Mouse (Mus musculus) heart, postnatal 4 days (tissue): ENCODE results near the gene Crb2. TPM values are rescaled to one million over a fixed set of nuclear protein-coding genes. Genes with fewer than 3 reads are reported as not detected.

Experiments used
- DNase-seq: peaks from one replicate; pipeline ENCODE4 v3.0.0; 2021
- total RNA-seq, 2 experiments: library from RNA; stranded (reverse); gene quantifications; 2 replicates each; pipeline ENCODE4 v1.2.3; 2021

The Crb2 gene
- 1 to 10 TPM; 1.5 to 2.0 TPM for total RNA-seq

DNA sequence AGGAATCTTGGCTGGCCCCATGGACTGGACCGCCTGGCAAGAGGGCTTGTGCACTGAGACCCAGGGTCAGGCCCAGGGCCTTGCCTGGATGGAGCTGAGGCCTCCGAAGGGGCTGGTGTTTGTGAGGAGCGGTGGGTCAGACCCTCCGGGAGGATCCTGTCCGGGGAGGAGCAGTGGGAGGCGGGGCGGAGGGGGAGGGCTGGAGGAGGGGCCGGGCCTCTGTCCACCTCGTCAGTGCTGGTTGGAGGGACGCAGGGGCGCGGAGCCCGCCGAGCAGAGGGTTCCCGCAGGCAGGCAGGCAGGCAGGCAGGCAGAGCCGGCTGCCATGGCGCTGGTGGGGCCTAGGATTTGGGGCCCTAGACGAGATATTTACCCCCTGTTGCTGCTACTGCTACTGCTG lies at the start of gene Crb2:
Crb2 (plus strand) TSS at position 234 of the 400 bp plus-strand sequence.
- no peak for DNase-seq

DNA sequence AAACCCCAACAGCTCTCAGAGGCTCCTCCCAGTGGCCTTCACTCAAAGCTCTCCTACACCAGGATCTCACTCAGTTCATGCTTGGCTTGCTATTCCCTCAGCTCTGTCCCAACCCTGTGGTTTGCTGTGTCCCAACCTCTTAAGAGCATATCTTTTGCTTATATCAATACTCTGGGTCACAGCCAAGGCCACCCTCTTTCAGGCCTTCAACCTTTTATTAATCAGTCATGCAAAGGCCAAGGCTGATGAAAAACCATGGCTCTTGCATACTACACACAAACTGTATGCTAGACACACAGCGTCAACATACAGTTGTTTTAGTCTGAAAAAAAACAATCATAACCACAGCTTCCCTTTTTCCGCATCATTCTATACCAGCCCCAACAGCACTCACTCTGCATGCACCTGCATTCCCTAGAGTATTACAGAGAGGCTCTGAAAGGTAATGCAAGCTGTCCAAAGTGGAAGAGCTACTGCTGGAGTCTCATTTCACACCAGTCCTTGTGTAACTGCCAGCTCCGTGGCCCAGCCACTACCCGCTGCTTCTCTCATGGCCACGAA lies 44.7 kb upstream of the Crb2 start:
- DNase-seq: no peak

DNA sequence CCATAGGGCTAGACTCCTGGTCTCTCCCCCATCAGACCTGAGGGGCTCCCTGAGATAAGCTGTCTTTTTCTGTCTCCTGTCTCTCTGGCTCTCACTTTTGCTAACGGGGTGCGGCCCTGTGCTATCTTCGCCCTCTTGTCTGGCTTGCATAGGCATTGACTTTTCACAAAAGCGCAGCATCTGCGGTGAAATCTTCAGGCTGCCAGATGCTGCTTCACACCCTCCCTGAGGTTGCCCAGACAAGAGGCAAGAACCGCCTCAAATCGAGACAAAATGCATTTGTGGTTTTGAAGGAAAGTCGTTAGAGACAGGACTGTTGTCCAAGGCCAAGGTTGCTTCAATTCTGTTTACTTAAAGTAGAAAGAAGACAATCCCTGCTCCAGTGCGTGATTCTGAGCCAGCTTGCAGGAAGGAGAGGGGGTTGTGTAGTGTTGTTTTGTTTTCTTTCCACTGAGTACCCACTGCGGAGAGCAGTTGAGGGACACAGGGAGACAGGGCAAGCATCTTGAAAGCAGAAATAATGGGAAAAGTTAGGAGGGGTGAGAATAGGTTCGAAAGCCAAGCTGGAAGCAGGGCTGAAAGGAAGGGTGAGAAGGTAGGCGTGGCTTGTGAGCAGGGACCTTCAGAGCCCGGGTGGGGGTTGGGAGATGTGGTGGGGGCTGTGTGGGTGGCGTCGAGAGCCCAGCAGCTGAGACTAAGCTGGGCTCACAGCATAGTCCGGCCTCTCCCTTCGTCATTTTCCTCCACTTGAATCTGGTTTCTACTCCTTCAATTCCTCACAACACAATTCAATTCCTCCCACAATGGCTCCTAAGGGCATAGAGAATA lies 40.9 kb upstream of the Crb2 start:
- peak; percentile 43 for DNase-seq

DNA sequence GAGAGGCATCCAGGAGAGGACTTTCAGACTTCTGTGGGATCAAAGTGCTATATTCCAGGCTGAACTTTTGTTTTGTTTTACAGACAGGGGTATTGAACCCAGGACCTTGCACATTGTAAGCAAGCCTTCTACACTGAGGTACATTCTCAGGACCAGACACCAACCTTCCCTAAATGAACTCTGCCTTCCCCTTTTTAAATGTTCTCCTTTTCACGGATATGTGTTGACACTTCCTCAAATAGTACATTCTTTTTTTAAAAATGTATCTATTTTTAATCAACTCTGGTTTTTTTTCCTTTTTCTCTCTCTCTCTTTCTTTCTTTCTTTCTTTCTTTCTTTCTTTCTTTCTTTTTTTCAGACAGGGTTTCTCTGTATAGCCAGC lies 40.3 kb upstream of the Crb2 start:
- no peak for DNase-seq

DNA sequence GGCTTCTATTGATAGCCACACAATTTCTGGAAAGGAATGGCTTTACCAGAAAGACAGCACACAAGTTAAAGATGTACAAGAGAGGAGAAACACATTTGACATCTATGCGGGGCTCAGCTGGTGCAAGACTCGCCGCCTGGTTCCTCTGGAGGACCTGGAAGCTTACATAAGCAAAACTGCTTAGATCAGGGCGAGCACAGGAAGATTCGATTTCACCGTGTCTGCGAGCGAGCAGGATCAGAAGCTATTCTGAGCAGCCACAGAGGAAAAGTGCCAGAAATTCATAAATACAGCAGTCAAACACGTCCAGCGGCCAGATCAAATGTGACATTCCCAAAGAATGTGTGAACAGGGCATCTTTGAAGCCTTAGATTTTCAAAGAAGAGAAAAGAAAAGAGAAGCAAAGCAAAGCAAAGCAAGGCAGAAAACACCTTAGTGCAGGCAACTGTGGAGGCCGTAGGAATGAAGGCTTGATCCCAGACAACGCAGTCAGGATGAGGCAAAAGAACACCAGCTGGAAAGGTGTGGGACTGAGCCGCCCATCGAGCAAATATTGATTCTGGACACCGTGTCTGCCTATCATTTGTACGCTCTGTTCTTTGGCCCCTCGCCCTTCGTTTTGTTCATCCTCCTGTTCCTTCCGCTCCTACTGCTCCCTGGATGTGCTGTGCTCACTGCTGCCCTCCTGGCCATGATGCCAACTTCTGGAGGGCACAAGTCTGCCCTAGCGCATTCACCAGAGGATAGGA lies 34.1 kb upstream of the Crb2 start:
- DNase-seq: no peak

DNA sequence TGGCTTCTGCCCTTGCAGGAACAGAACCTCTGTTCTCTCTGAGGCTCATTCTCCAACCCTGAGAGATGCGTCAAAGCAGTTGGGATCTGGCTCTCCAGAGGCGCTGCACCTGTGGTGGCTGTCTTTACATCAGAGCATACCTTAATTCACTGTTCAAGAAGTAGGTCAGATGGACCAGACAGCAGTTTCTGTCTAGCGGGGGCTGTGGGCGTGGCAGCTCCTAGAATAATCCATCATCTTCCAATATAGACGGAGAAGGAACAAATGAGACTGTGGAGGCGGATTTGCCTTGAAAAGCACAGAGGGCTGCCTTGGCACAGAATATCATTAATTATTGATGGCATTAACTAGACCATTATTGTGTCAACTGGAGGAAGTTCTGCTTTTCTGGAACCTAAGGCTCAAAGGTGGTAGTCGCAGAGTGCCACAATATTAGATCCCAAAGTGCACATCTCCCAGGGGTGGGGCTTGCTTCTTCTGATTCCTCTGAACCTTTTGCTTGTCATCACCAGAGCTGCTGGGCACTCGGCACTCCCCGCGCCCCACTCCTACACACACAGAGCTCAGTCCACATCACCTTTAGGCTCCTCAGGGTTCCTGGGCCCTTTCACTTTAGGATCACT lies 31.2 kb upstream of the Crb2 start:
- DNase-seq: no peak

DNA sequence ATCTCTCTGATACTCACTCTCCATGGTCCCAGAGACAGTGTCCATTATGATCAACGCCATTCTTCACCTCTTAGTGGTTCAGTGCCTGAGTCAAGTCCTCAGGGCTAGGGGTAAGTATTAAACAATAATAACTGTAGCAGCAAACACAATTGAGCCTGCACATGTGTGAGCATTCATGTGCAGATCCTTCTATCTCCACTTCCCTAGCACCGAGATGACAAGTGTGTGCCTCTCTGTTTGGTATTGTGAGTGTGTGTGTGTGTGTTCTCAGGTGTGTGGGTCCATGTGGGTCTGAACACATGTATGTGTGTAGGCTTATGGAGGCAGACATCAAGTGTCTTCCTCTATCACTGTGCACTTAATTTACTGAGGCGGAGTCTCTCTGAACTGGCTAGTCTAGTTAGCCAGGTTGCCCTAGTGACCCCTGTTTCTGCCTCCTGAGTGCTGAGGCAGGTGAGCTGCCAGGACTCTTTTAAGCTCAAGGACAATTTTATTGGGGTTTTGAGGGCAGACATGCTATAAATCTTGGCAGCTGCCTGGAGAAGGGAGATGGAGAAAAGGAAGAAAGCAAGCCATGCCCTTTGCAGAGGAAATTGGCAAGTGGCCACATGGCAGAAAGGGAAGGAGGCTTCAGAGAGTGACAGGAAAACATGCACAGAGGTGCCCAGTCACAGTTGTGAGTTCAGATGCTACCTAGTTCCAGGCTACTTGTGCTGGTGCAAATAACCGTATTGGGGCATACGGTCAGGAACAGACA lies 29.6 kb upstream of the Crb2 start:
- DNase-seq: no peak

DNA sequence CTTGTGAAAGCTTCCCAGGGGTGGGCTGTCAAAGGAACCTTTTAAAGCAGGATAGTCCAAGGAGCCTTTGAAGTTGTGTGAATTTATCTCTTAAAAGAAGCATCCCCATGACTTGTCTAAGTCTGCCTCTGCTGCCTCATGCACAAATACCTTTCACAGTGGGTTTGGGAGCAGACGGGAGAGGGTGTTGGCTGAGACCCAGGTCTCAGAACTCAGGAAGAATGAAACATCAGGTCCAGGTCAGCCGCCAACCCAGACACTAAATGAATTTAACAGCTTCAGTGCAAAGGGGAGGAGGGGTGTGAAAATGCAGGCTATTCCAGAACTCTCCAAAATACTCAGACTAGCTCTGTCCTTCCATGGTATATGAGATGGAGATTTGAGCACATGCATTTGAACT lies 28.1 kb upstream of the Crb2 start:
- DNase-seq: no peak

DNA sequence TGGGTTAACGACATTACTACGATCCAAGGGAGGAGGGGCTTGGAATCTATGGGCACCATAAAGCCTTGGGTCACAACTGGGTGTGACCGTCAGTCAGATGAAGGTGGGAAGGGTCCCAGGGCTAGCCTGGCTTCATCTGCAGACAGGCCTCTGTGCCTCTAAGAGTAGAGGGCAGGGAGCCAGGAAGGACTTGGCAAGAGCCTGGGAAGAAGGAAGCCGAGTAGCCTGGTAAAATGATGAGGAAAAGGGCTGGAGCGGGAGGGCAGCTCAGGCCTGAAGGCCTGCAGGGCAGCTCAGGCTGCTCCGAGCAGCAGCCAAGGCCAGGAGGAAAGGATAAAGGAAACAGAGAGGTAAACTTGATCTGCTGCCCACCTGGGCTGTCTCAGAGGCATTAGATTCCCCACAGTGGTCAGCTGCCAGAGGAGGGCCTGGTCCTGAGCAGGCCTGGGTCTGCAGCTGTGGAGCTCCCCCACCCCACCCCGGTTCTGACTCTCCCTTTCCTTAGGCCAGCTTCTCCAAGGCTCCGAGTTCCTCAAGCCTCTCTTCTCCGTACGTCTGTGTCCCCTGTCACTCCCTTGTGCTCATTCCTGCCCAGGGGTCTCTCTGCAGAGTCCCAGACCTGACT lies 27.5 kb upstream of the Crb2 start:
- peak; percentile 63 for DNase-seq

DNA sequence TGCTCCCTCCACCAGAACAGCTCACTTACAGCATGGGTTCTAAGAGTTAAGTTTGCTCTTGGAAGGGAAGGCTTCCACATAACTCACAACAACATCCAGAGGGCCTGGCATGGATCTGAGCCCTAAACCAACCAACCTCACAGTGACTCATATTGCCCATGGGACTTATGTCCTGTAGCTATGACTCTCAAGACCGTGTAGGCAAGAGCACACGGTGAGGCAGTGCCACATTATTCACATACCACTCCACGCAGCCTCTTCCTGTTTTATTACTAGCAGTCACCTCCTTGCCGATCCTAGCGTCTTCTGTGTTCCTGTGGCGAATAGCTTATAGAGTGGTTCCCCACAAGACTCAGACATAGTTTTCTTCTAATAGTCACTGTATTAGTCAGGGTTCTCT lies 26.7 kb upstream of the Crb2 start:
- no peak for DNase-seq

DNA sequence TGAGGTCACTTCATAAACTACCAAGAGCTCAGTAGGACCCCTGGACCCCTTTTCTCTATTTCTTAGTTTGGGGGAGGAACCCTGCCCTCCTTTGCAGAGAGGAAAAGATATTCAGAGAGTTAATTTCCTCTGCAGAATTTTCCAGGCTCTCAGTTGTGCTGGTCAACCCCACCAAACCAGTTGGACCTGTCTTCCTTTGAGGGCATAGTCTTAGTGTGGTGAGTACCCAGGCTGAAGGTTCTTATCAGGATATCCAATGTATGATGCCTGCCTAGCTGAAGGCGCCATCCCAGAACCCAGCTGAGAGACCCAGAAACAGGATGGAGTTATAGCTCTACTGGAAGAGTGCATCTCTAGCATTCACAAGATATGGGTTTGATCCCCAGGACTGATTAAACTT lies 24.9 kb upstream of the Crb2 start:
- no peak for DNase-seq

DNA sequence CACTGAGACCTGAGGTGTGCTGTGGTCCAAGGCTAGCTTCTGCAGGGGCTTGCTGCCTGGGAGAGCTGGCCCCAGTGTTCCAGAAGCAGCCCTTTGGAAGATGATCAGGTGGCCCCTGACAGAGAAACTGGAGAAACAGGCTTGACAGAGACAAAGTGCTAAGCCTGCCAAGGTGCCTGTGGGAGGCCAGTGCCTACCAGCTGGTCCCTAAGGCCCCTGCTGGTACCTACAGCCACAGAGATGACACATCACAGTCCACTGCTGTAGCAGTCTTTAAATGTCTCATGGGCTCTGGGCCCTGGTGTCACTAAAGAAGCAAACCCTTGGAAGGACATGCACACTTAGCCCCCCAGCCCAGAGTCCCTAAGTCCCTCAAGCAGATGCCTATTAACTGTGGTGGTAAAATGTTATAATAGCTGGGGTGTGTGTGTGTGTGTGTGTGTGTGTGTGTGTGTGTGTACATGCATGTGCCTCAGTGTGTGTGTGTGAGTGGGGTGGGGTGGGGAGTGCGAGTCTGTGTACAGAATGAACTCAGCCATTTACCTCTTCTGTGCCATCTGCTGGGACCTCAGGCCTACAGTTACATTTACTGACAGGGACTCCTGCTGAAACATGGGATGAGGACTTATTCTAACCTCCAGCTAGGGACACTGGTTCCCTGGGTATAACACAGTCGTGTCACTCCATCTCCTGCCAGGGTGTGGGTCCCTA lies 19.7 kb upstream of the Crb2 start:
- DNase-seq: no peak

DNA sequence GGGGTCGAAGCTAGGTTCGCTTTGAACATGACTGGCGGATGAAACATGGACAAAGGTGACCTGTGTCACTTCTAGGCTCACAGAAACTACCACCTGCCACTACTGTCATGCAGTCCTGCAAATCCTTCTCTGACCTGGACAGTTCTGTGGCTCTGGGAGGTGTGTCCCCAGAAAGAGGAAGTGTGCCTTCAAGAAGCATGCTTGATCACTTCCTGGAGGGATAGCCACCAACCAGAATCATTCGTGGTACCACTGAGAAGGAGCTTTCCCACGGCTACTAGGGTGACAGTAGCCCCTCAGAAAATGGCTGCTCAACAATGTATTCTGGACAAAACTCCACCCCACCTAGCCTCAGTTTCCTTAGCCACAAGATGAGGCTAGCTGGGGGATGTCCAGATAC lies 19.0 kb upstream of the Crb2 start:
- no peak for DNase-seq

DNA sequence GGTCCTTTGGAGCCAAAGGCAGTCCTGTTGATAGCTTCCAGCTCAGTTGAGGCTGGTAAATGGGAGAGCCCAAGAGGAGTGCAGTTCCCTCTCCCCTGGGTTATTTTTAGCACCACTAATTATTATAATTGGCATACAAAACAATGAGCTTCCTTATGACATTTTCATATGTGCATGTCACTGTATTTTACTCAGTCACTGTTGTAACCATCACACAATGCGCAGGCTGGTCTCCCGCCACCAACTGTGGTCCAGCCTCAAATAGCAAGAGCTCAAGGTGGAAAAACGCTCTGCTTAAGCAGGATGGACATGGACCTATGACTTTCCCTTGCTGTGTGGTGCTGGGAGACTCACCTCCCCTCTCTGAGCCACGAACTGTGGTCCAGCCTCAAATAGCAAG lies 18.3 kb upstream of the Crb2 start:
- DNase-seq: no peak

DNA sequence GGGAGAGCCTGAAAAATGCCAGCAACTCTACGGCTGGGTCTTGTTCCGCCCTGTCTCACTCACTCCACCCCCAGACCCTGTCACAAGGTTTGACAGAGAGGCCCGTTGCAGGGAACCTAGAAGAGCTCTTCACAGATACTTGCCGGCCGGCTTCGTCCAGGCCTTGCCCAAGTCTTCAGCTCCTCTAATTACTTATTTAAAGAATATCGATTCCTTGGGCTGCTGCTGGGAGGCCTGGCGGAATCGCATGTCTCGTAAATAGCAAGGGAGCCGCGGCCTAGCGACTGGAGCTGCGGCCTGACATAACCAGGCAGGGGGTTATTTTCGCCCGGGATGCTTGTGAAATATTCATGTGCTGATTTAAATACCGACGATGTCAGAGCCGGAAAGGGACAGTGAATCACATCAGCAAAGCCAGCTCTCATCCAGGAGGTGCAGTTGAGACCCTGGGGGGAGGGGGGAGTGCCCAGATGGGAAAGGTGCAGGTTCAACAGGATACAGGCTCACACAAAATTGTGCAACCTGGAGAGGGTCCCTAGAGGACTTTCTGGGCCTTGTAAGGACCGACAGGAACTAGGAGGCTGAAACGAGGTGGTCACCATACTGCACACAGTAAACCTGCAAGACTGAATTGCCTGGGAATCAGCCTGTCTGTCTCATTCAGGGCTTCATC lies 17.6 kb upstream of the Crb2 start:
- peak; percentile 49 for DNase-seq

DNA sequence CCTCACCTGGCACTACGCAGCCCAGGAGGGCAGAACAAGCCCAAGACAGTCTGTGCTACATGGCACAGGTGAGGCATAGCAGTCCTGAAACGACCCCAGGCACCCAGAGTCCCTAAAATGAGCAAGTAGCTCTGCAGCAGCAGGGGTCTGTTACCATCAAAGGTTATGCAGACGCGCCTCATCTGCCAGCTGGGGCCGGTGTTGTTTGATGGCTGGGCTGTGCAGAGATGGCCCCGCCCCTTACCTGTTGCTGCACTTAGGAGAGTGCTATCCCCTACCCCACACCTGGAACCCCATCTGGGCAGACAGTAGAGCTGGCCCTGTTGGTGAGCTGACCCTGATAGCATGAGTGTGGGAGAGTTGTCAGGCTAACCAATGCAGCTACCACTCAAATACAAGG lies 15.4 kb upstream of the Crb2 start:
- DNase-seq: no peak

DNA sequence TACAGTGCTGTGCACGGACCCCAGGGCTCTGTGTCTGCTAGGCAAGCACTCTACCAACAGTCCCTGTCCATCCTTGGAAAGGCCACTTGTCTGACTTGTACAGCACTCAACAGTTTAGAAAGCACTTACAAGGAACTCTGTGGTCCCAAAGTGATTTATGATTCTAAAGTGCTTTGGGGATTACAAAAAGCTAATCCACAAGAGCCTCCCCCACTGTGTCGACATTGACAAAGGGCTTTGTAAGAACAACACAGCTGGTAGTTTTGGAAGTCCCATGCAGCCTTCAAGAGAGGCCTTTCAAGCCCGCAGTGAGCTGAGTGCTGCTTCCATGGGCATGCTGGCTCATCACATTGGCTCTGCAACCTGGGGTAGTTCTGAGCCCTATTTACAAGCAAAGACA lies 12.4 kb upstream of the Crb2 start:
- no peak for DNase-seq

DNA sequence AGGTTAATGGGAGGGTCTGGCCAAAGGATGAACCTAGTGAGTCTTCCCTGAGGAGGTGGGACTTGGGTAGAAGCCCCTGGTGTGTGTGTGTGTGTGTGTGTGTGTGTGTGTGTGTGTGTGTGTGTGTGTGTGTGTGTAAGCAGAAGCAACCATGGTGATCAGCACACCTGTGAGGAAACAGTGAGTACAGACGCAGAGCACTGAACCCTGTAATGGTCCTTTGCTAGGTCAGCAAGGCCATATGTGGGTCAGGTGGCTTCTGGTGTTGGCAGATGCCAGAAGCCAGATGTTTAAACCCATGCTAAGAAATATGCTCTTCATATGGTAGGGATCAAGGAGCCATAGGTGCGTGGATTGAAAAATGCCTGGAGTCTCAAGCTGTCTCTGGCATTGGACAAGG lies 11.5 kb upstream of the Crb2 start:
- DNase-seq: no peak

DNA sequence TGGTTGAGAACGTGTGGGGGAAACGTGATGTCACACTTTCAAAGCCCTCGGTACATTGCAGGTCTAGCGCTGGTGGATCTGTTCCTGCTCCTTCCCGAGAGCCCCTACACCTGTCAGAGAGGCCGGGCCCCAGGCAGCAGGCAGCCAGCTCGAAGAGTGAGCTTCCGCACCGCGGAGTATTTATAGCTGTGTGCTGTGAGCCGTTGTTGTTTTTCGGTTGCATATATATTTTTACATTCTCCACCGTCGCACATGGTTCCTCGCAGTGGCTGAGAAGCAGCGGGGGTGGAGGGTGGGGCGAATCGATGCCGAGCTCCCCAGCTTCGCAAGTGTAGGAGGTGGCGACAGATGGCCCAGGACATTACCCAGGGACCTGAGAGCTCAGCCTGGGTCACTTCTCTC lies 11.0 kb upstream of the Crb2 start:
- no peak for DNase-seq

DNA sequence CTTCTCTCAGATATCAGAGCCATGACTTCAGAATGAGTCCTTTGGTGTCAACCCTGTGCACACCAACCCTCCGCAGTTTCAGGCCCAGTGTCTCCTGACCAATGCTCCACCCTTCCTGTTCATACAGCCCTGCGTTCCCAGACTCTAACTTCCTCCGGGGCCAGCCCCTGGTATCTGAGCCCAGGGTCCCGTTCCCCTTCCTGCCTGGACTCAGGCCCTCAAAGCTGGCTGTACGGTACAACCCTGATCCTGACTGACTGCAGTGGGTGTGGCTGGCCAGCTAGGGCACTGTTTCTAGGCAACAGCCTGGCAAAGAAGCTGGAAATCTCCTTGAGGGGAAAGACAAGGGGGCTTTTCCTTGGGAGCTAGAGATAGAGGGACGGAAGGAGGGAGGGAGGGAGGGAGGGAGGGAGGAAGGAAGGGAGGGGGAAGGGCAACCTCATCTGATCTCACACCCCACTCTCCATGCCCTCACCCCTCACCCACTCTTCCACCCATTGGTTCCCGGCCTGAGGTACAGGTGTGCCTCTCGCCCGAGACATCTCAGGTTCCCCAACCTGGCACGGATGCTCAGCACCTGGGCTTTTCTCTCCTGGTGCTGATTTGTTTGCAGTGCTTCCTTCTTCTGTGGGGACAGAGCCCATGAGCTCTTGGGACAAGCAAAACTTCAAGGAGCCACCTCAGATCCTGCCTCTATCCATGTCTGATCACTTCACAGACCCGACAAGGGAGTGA lies 9.9 kb upstream of the Crb2 start:
- peak; percentile 45 for DNase-seq
